Mouse (Mus musculus) small intestine, adult 2 months (tissue): ENCODE results near the gene Atp6v1e2. TPM values are rescaled to one million over a fixed set of nuclear protein-coding genes. Genes with fewer than 3 reads are reported as not detected.
A peak's percentile ranks its signal among the peaks of the same experiment; 100 is the strongest.

Source experiments
- H3K27ac ChIP-seq: fragments of 200-500 bp; 2 replicates; pipeline ENCODE4 v1.5.1; 2012; ENCODE audit warnings: low read depth, low read length, control low read depth, inconsistent platforms; ENCODE audit not compliant: insufficient read depth
- H3K27me3 ChIP-seq: fragments of 200-500 bp; 2 replicates; pipeline ENCODE4 v1.6.1; 2012; ENCODE audit warnings: mild to moderate bottlenecking, moderate library complexity, low read length, inconsistent platforms; ENCODE audit not compliant: control insufficient read depth, insufficient read depth
- H3K36me3 ChIP-seq: fragments of 200-500 bp; 2 replicates; pipeline ENCODE4 v1.6.1; 2012; ENCODE audit warnings: mild to moderate bottlenecking, low read length, control low read depth, inconsistent platforms; ENCODE audit not compliant: control insufficient read depth, insufficient read depth
- H3K4me1 ChIP-seq: fragments of 200-500 bp; 2 replicates; pipeline ENCODE4 v1.6.1; 2012; ENCODE audit warnings: low read length, inconsistent platforms, mixed read lengths; ENCODE audit not compliant: control insufficient read depth, insufficient read depth, insufficient read length
- H3K4me3 ChIP-seq: fragments of 200-500 bp; 2 replicates; pipeline ENCODE4 v1.5.1; 2012; ENCODE audit warnings: low read depth, mild to moderate bottlenecking, control low read depth, inconsistent platforms, low read length, moderate library complexity
- CTCF ChIP-seq: fragments of 200-500 bp; IDR thresholded peaks from 2 replicates; pipeline ENCODE4 v1.5.1; 2012; ENCODE audit warnings: low read depth, mild to moderate bottlenecking, control low read depth, inconsistent platforms, low read length, moderate library complexity, mixed read lengths; ENCODE audit not compliant: insufficient replicate concordance, insufficient read length; ENCODE audit errors: extremely low read depth
- POLR2A ChIP-seq: fragments of 200-500 bp; IDR thresholded peaks from 2 replicates; pipeline ENCODE4 v1.6.1; 2012; ENCODE audit warnings: low read depth, mild to moderate bottlenecking, control low read depth, inconsistent platforms, low read length, moderate library complexity
- WGBS: fragments of 180-500 bp; shearing (Covaris S2); methylation state at CpG from one replicate; pipeline ENCODE4 v1.1.7; 2018; 5-methylcytosine and 5-hydroxymethylcytosine counted together
- polyA plus RNA-seq: library from polyadenylated mRNA; depleted of rRNA; stranded (reverse); fragments of >200 nt; gene quantifications from 2 replicates; pipeline ENCODE4 v1.2.3, GENCODE M21; 2012

Gene Atp6v1e2
- polyA plus RNA-seq, 1 experiment: not detected

DNA sequence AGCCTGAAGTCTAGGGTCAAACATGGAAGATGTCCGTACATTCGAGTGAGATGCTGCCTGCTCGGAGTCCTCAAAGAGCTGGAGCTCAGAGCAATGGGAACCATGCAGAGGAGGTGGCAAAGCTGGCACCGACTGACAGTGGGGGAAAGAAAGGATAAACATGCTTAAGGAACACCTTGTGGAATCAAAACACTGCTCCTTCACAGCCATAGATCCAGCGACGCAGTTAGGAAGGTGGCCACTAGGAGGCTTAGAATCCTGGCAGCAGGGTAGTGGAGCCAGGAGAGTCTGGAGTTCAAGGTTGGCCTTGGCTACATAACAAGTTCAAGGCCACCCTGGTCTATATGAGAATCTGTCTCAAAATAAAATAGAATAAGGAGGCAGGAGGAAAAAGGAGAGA is 41.1 kb downstream of the Atp6v1e2 start:
- WGBS: 26% methylated on average over 6 of the region's 6 CpGs
- TF ChIP-seq CTCF (peak; percentile 10; the same call in 1 of the 2 replicates), POLR2A (no peak)
- Histone ChIP-seq H3K4me3 (no peak overlapping the region), H3K27ac (no peak overlapping the region), H3K27me3 (no peaks in the 10 kb centered on the region), H3K36me3 (no peaks in the 10 kb centered on the region), H3K4me1 (no peaks in the 10 kb centered on the region)

DNA sequence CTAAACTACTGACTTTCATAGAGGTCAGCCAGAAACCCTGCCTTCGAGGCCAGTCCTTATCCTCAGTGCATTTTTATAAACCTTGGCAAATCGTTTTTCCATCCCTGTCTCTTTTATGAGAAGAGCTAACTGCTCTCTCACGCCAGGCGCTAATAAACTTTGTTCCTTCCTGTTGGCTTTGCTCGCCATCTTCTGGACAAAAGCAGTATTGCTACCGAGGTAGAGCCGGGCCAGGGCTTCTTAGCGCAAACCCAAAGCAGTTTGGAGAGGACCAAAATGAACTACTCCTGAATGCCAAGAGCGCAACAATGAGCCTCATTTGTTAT is 41.6 kb downstream of the Atp6v1e2 start:
- WGBS: 3% methylated on average over 9 of the region's 9 CpGs
- TF ChIP-seq POLR2A (no peak), CTCF (peak; percentile 79; the same call in 1 of the 2 replicates)
- Histone ChIP-seq H3K27ac (no peak overlapping the region), H3K4me3 (no peak overlapping the region), H3K36me3 (no peaks in the 10 kb centered on the region), H3K27me3 (no peaks in the 10 kb centered on the region), H3K4me1 (no peaks in the 10 kb centered on the region)

GRCm38 (mm10) chr17:86905297-86906135 is 42.2 kb downstream of the Atp6v1e2 start:
- H3K4me3 ChIP-seq: no peak overlapping the region
- no peak overlapping the region for H3K27ac ChIP-seq
- TF ChIP-seq POLR2A: no peak
- peak; percentile 20; the same call in 1 of the 2 replicates for TF ChIP-seq CTCF
- H3K4me1 ChIP-seq: no peaks in the 10 kb centered on the region
- H3K36me3 ChIP-seq: no peaks in the 10 kb centered on the region
- no peaks in the 10 kb centered on the region for H3K27me3 ChIP-seq
- 48% methylated on average over 19 of the region's 19 CpGs for WGBS

- Histone ChIP-seq H3K4me3 (no peak overlapping the region), H3K4me1 (no peaks in the 10 kb centered on the region), H3K36me3 (no peaks in the 10 kb centered on the region), H3K27me3 (no peaks in the 10 kb centered on the region), H3K27ac (no peak overlapping the region)
- TF ChIP-seq POLR2A (no peak), CTCF (no peak)
- 50% methylated on average over 3 of the region's 3 CpGs for WGBS
Measured at GRCm38 (mm10) chr17:86904206-86904605, 43.5 kb downstream of the Atp6v1e2 start.

GRCm38 (mm10) chr17:86903596-86903995 is 44.1 kb downstream of the Atp6v1e2 start:
- TF ChIP-seq POLR2A: no peak
- no peak for TF ChIP-seq CTCF
- 33% methylated on average over 7 of the region's 7 CpGs for WGBS

DNA sequence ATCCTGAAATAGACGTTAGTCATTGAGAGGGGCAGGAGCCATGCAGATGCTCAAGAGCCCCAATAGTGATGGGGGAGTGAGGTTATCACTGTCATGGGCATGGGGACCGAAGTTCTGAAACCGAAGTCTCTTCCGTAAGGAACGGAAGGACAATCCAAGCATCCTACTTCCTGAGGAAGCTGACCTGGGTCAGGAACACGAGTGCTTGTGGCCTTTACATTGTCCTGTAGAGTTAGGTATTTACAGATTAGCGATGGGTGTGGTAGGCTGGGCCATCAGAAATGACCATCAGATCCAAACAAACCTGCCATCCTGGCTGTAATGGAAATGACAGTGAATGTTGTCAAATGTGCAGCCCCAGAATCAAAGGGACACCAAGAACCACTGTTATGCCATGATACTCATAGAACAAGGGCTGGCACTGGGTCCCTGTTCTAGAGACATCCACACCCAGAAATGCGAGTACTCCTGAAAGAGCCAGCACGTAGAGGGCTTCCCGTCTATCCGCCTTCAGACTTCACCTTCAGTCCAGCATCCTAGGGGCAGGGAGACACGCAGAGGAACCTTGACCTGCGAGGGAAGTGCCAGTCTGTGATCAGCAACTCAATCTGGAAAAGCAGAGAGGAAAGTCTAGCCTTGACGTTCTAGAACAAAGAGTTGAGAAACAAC is 45.2 kb downstream of the Atp6v1e2 start:
- Histone ChIP-seq H3K4me1 (no peaks in the 10 kb centered on the region), H3K27ac (no peak overlapping the region), H3K27me3 (no peaks in the 10 kb centered on the region), H3K36me3 (no peaks in the 10 kb centered on the region), H3K4me3 (no peak overlapping the region)
- TF ChIP-seq CTCF (no peak), POLR2A (no peak)
- 88% methylated on average over 14 of the region's 14 CpGs for WGBS

More at GRCm38 (mm10) chr17:86903596-86903995, 44.1 kb downstream of the Atp6v1e2 start:
- Histone ChIP-seq H3K27ac (no peak overlapping the region), H3K4me1 (no peaks in the 10 kb centered on the region), H3K4me3 (no peak overlapping the region), H3K27me3 (no peaks in the 10 kb centered on the region), H3K36me3 (no peaks in the 10 kb centered on the region)

GRCm38 (mm10) chr17:86900564-86900963 is 47.1 kb downstream of the Atp6v1e2 start:
- H3K27me3 ChIP-seq: no peaks in the 10 kb centered on the region
- 79% methylated on average over 5 of the region's 5 CpGs for WGBS
- no peaks in the 10 kb centered on the region for H3K4me1 ChIP-seq
- H3K4me3 ChIP-seq: no peak overlapping the region
- H3K36me3 ChIP-seq: no peaks in the 10 kb centered on the region
- H3K27ac ChIP-seq: no peak overlapping the region
- no peak for TF ChIP-seq POLR2A
- TF ChIP-seq CTCF: no peak
